8 mouse cellular contexts compared by ENCODE assay signal in the genomic region with DNA sequence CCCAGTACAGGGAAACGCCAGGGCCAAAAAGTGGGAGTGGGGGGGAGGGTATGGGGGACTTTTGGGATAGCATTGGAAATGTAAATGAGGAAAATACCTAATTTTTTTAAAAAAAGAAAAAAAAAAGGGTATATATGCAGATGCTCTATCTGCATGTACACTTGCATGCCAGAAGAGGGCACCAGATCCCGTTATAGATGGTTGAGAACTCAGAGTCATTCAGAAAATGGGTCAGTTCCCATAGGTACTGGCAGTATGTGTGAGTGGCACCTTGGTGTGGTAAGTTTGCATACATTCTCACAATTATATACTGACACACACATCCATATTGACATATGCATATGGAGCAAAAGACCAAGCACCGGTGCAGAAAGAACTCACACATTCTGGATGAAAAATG. TPM values are rescaled to one million over a fixed set of nuclear protein-coding genes. Genes with fewer than 3 reads are reported as not detected.
DNase-seq lines count a peak whose midpoint lies in the region; ATAC-seq and TF ChIP-seq lines count a peak whose summit lies in the region.
"Not testable (repeated sequence)": the region's sequence is repeated elsewhere in the genome, so short reads cannot be mapped to it uniquely, and the experiment has no call there.

No protein-coding gene starts in this region.

- not testable (repeated sequence) for H3K9me3 ChIP-seq in forebrain, embryonic 14.5 days (replicated peaks; ENCODE audit: control insufficient read depth, low read length); hindbrain, embryonic 14.5 days (ENCODE audit: control insufficient read depth, low read length)

- not testable (repeated sequence) for ATAC-seq in forebrain, embryonic 14.5 days; hindbrain, embryonic 14.5 days (ENCODE audit: low FRiP score)

- not testable (repeated sequence) for H3K36me3 ChIP-seq in forebrain, embryonic 14.5 days (ENCODE audit: control insufficient read depth, insufficient read depth, low read length); hindbrain, embryonic 14.5 days (replicated peaks; ENCODE audit: control insufficient read depth, insufficient read depth)

- WGBS in forebrain, embryonic 14.5 days: 24% methylated on average over 3 of the region's 3 CpGs
- 23% methylated on average over 3 of the region's 3 CpGs for WGBS in hindbrain, embryonic 14.5 days

- intact Hi-C loops in left cerebral cortex, adult 2 months (cut with DNase I): loop anchor here (1.0 kb wide), 1 partner anchor 184 kb away; no protein-coding TSS in a partner anchor

- not testable (repeated sequence) for H3K4me1 ChIP-seq in forebrain, embryonic 14.5 days (ENCODE audit: control insufficient read depth, insufficient read depth, low read length)
- H3K4me1 ChIP-seq in hindbrain, embryonic 14.5 days (replicated peaks; ENCODE audit: control insufficient read depth, insufficient read depth, low read length): peaks cover 11% of the 10 kb centered on the region

- TF ChIP-seq CTCF in left cerebral cortex, adult 2 months (IDR thresholded peaks at IDR 0.05): peak; percentile 78

- not testable (repeated sequence) for H3K4me3 ChIP-seq in forebrain, embryonic 14.5 days (ENCODE audit: low read depth, low read length); hindbrain, embryonic 14.5 days (replicated peaks; ENCODE audit: low read length); left cerebral cortex, adult 2 months

- not testable (repeated sequence) for H3K4me2 ChIP-seq in forebrain, embryonic 14.5 days (ENCODE audit: low read length); hindbrain, embryonic 14.5 days (replicated peaks)

- DNase-seq in 416B (ENCODE audit: low read depth): peak; percentile 74
- DNase-seq in R1 (ENCODE audit: low read depth, low spot score): peak; percentile 60
- DNase-seq in cerebellum, adult 18-20 months: peak; percentile 60 to 62
- DNase-seq in forebrain, embryonic 14.5 days (ENCODE audit: low spot score): peak; percentile 73
- DNase-seq in hindbrain, embryonic 14.5 days (ENCODE audit: low spot score): peak; percentile 56
- not testable (repeated sequence) for DNase-seq in left cerebral cortex, adult 2 months (ENCODE audit: extremely low spot score in 1 of 2, low spot score in 2 of 2)
- DNase-seq in lung, postnatal 36 days: peak; percentile 56
- DNase-seq in right cerebral cortex, postnatal 4 days: peak; percentile 43

- not testable (repeated sequence) for H3K9ac ChIP-seq in forebrain, embryonic 14.5 days (ENCODE audit: low read length); hindbrain, embryonic 14.5 days

- H3K27me3 ChIP-seq in forebrain, embryonic 14.5 days (replicated peaks; ENCODE audit: control insufficient read depth, insufficient read depth, low read length); hindbrain, embryonic 14.5 days (ENCODE audit: control insufficient read depth, insufficient read depth, low read length): not testable (repeated sequence)

- H3K27ac ChIP-seq in forebrain, embryonic 14.5 days (ENCODE audit: low read depth, low read length); hindbrain, embryonic 14.5 days; left cerebral cortex, adult 2 months: not testable (repeated sequence)

RNA-seq across cellular contexts. Expression of a gene that starts 3.2 kb away (rescaled TPM):
- polyA plus RNA-seq in forebrain, embryonic 14.5 days (2014; fragmentation: Nextera tagmentation; extraction: Ambion mirVana): 27.4 and 29.1 TPM in 2 replicates
- 23.4 and 26.0 TPM in 2 replicates for polyA plus RNA-seq in hindbrain, embryonic 14.5 days (2014; fragmentation: Nextera tagmentation; extraction: Ambion mirVana)
- 10 to 100 TPM; 13.5 to 16.3 TPM for total RNA-seq in left cerebral cortex, adult 2 months (2021)

RNA-seq across cellular contexts. Expression of a gene that starts 10.2 kb away (rescaled TPM):
- polyA plus RNA-seq in forebrain, embryonic 14.5 days (2014; fragmentation: Nextera tagmentation; extraction: Ambion mirVana): 91.1 and 100 TPM in 2 replicates
- 73.4 and 78.1 TPM in 2 replicates for polyA plus RNA-seq in hindbrain, embryonic 14.5 days (2014; fragmentation: Nextera tagmentation; extraction: Ambion mirVana)
- total RNA-seq in left cerebral cortex, adult 2 months (2021): 10 to 100 TPM; 49.8 to 50.2 TPM

RNA-seq across cellular contexts. Expression of a gene that starts 19.3 kb away (rescaled TPM):
- polyA plus RNA-seq in forebrain, embryonic 14.5 days (2014; fragmentation: Nextera tagmentation; extraction: Ambion mirVana): 1.7 and 1.9 TPM in 2 replicates
- 2.1 and 2.4 TPM in 2 replicates for polyA plus RNA-seq in hindbrain, embryonic 14.5 days (2014; fragmentation: Nextera tagmentation; extraction: Ambion mirVana)
- total RNA-seq in left cerebral cortex, adult 2 months (2021): 1 to 10 TPM; 5.8 to 7.3 TPM

RNA-seq across cellular contexts. Expression of a gene that starts 47.2 kb away (rescaled TPM):
- polyA plus RNA-seq in forebrain, embryonic 14.5 days (2014; fragmentation: Nextera tagmentation; extraction: Ambion mirVana): 27.3 and 28.2 TPM in 2 replicates
- polyA plus RNA-seq in hindbrain, embryonic 14.5 days (2014; fragmentation: Nextera tagmentation; extraction: Ambion mirVana): 35.0 and 39.4 TPM in 2 replicates
- 10 to 100 TPM; 29.7 to 33.1 TPM for total RNA-seq in left cerebral cortex, adult 2 months (2021)
